Mouse (Mus musculus) liver, embryonic 11.5 days (tissue): ENCODE results near the gene Secisbp2l. TPM values are rescaled to one million over a fixed set of nuclear protein-coding genes. Genes with fewer than 3 reads are reported as not detected.

Experiments used
- ATAC-seq: fragments of 200-750 bp; cut with Nextera tagmentation; replicated peaks from 2 replicates; pipeline ENCODE4 v1.8.0; 2017; ENCODE audit warnings: moderate number of reproducible peaks, mild to moderate bottlenecking, moderate TSS enrichment, moderate library complexity; ENCODE audit not compliant: low FRiP score
- DNase-seq: peaks from one replicate; pipeline ENCODE4 v3.0.0-alpha.2; 2017; ENCODE audit warnings: low spot score
- H3K27ac ChIP-seq: fragments of 300-500 bp; sonication (generic); 2 replicates; pipeline ENCODE4 v1.5.1; 2014; ENCODE audit warnings: mild to moderate bottlenecking, low read depth, low read length, control low read depth
- H3K27me3 ChIP-seq: fragments of 300-500 bp; sonication (generic); replicated peaks from 2 replicates; pipeline ENCODE4 v1.6.1; 2014; ENCODE audit warnings: low read length, mixed read lengths; ENCODE audit not compliant: control insufficient read depth, insufficient read depth
- H3K36me3 ChIP-seq: fragments of 300-500 bp; sonication (generic); 2 replicates; pipeline ENCODE4 v1.6.1; 2014; ENCODE audit warnings: mild to moderate bottlenecking, low read length, moderate library complexity, mixed read lengths; ENCODE audit not compliant: control insufficient read depth, insufficient read depth
- H3K4me1 ChIP-seq: fragments of 300-500 bp; sonication (generic); replicated peaks from 2 replicates; pipeline ENCODE4 v1.6.1; 2014; ENCODE audit warnings: low read length, mixed read lengths; ENCODE audit not compliant: control insufficient read depth, insufficient read depth
- H3K4me2 ChIP-seq: fragments of 300-500 bp; sonication (generic); 2 replicates; pipeline ENCODE4 v1.6.1; 2014; ENCODE audit warnings: mild to moderate bottlenecking, control low read depth, moderate library complexity
- H3K4me3 ChIP-seq: fragments of 300-500 bp; sonication (generic); 2 replicates; pipeline ENCODE4 v1.5.1; 2014; ENCODE audit warnings: low read depth, low read length, control low read depth
- H3K9ac ChIP-seq: fragments of 300-500 bp; sonication (generic); 2 replicates; pipeline ENCODE4 v1.6.1; 2014; ENCODE audit warnings: low read depth, low read length, control low read depth
- H3K9me3 ChIP-seq: fragments of 300-500 bp; sonication (generic); 2 replicates; pipeline ENCODE4 v1.6.1; 2016; ENCODE audit warnings: low read length, inconsistent platforms, mixed read lengths; ENCODE audit not compliant: control insufficient read depth
- WGBS: fragments of 180-500 bp; shearing (Covaris S2); extraction: QIAGEN DNeasy Blood & Tissue Kit; methylation state at CpG from one replicate; pipeline ENCODE4 v1.1.7; 2014; 5-methylcytosine and 5-hydroxymethylcytosine counted together
- polyA plus RNA-seq: library from polyadenylated mRNA; unstranded; fragments of >200 nt; fragmentation: Nextera tagmentation; extraction: Ambion mirVana; gene quantifications from 2 replicates; pipeline ENCODE4 v1.2.1, GENCODE M21; 2014

The Secisbp2l gene
- 11.3 and 11.7 TPM in 2 replicates for polyA plus RNA-seq

DNA sequence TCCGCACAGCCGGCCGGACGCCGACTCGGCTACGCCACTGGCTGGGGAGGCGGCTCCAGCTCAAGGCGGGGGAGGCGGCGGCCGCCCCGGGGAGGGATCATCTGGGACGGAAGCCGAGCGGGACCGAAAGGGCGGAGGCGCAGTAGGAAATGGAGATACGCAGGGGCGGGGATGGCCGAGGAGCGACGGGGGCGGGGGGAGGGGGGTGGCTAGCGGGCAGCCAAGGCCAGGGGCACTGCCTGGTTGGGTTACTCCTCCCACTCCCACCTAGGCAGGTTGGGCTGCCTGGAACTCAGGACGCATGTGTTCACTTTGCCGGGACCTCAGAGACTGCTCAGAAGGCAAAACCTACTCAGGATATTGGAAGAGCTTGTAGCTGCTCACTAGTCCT is at the start of gene Secisbp2l:
Secisbp2l (minus strand) TSS at position 152 of the 391 bp plus-strand sequence.
- H3K9ac ChIP-seq = peak within 1 kb of the TSS; percentile 78
- H3K27ac ChIP-seq = peak within 1 kb of the TSS; percentile 54; the same call in 1 of the 2 replicates
- no peaks in the 10 kb centered on the region for H3K36me3 ChIP-seq
- 1% methylated on average over 20 of the region's 28 CpGs for WGBS
- H3K4me2 ChIP-seq = peak within 1 kb of the TSS; percentile 81
- H3K27me3 ChIP-seq = no peaks in the 10 kb centered on the region
- peak within 1 kb of the TSS; percentile 91 for H3K4me3 ChIP-seq
- peaks cover 4% of the 10 kb centered on the region for H3K4me1 ChIP-seq
- DNase-seq = peak; percentile 92
- no peaks in the 10 kb centered on the region for H3K9me3 ChIP-seq
- ATAC-seq = peak; percentile 93

GRCm38 (mm10) chr2:125829924-125830323 is 47.3 kb upstream of the Secisbp2l start:
- H3K36me3 ChIP-seq = peaks cover 10% of the 10 kb centered on the region; the same call in 1 of the 2 replicates
- DNase-seq = no peak
- 95% methylated on average over 2 of the region's 2 CpGs for WGBS

DNA sequence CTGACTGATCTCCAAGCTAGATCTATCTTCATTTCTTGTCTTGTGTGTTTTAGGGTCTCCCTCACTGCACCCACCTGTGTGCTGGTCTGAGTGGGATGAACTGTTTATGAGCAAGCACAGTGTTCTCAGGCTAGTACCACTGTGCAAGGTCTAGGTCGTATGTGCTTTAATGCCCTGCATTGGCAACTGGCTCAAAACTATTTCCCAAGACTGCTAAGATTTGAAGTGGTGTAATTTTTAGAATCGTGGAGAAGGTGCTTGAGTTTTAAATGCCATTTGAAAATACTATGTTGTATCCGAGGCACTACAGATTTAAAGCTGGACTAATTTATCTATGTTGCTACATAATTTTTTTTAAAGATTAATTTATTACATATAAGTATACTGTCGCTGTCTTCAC is 45.2 kb upstream of the Secisbp2l start:
- H3K36me3 ChIP-seq = peaks cover 8% of the 10 kb centered on the region; the same call in 1 of the 2 replicates
- ATAC-seq = no peak

More at GRCm38 (mm10) chr2:125829924-125830323, 47.3 kb upstream of the Secisbp2l start:
- Histone ChIP-seq H3K4me1 (no peaks in the 10 kb centered on the region), H3K4me3 (no peak overlapping the region), H3K4me2 (no peak overlapping the region), H3K9me3 (no peaks in the 10 kb centered on the region), H3K27me3 (no peaks in the 10 kb centered on the region), H3K27ac (no peak overlapping the region), H3K9ac (no peak overlapping the region)
- no peak for ATAC-seq

GRCm38 (mm10) chr2:125826201-125826600 is 43.5 kb upstream of the Secisbp2l start:
- Histone ChIP-seq H3K27ac (no peak overlapping the region), H3K4me2 (no peak overlapping the region), H3K36me3 (peaks cover 3% of the 10 kb centered on the region; the same call in 1 of the 2 replicates), H3K27me3 (no peaks in the 10 kb centered on the region), H3K4me3 (no peak overlapping the region), H3K9ac (no peak overlapping the region), H3K4me1 (no peaks in the 10 kb centered on the region), H3K9me3 (no peaks in the 10 kb centered on the region)
- WGBS = 75% methylated on average over 4 of the region's 4 CpGs
- DNase-seq (no peak), ATAC-seq (no peak)

More for the DNA sequence above, 45.2 kb upstream of the Secisbp2l start:
- no peak overlapping the region for H3K9ac ChIP-seq
- H3K27ac ChIP-seq = no peak overlapping the region
- no peak overlapping the region for H3K4me3 ChIP-seq
- H3K4me1 ChIP-seq = no peaks in the 10 kb centered on the region
- H3K4me2 ChIP-seq = no peak overlapping the region
- no peaks in the 10 kb centered on the region for H3K9me3 ChIP-seq
- DNase-seq = no peak
- no peaks in the 10 kb centered on the region for H3K27me3 ChIP-seq
- 88% methylated on average over 4 of the region's 4 CpGs for WGBS

DNA sequence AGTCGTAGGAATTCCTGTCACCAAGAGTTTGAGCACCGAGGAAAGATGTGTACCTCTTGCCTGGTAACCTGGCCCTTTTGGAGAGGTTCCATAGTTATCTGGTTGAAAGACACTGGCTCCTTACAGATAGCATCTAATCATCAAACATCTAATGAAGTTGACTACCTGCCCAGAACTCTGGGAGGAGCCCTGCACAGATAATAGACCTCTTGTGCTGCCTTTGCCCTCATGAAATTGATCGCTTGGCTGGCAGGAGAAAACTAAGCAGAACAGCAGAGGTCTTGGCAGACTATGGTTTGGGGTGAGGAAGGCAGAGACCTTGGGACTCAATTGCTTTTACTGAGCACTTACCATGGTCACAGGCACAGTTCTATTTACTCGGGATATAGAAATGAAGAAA is 37.7 kb upstream of the Secisbp2l start:
- H3K27me3 ChIP-seq = no peaks in the 10 kb centered on the region
- WGBS = 82% methylated on average over 4 of the region's 4 CpGs
- H3K4me3 ChIP-seq = no peak overlapping the region
- no peaks in the 10 kb centered on the region for H3K9me3 ChIP-seq
- no peak overlapping the region for H3K4me2 ChIP-seq
- no peak overlapping the region for H3K27ac ChIP-seq
- no peaks in the 10 kb centered on the region for H3K4me1 ChIP-seq
- ATAC-seq (no peak), DNase-seq (no peak)
- H3K36me3 ChIP-seq = no peaks in the 10 kb centered on the region
- no peak overlapping the region for H3K9ac ChIP-seq

- 78% methylated on average over 9 of the region's 9 CpGs for WGBS
- DNase-seq = no peak
- Histone ChIP-seq H3K9ac (no peak overlapping the region), H3K4me1 (no peaks in the 10 kb centered on the region), H3K4me2 (no peak overlapping the region), H3K27me3 (no peaks in the 10 kb centered on the region), H3K36me3 (no peaks in the 10 kb centered on the region), H3K9me3 (no peaks in the 10 kb centered on the region), H3K4me3 (no peak overlapping the region), H3K27ac (no peak overlapping the region)
- no peak for ATAC-seq
Observed at GRCm38 (mm10) chr2:125813972-125814595, 31.4 kb upstream of the Secisbp2l start.

DNA sequence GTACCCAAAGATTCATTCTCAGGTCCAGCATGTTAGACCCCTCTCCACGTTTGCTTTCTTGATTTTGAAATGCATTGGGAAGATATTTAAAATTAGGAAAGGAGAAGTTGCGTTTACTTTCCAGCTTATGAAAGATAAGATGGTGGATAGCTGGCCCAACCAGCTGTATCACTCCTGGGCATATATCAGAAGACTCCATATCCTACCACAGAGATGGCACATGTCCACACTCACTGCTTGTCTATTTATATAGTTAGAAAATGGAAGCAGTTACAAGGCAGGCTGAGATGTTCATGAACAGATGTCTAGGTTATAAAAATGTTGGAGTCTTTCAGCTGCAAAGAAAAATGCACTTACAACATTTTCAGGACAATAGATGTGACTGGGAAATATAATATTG is 28.7 kb upstream of the Secisbp2l start:
- no peak overlapping the region for H3K4me3 ChIP-seq
- H3K36me3 ChIP-seq = no peaks in the 10 kb centered on the region
- no peak overlapping the region for H3K4me2 ChIP-seq
- no peaks in the 10 kb centered on the region for H3K27me3 ChIP-seq
- DNase-seq = no peak
- H3K27ac ChIP-seq = no peak overlapping the region
- no peak for ATAC-seq
- no peak overlapping the region for H3K9ac ChIP-seq
- WGBS = 53% methylated on average over 2 of the region's 2 CpGs
- no peaks in the 10 kb centered on the region for H3K9me3 ChIP-seq
- no peaks in the 10 kb centered on the region for H3K4me1 ChIP-seq

- WGBS = 79% methylated on average over 7 of the region's 7 CpGs
- Histone ChIP-seq H3K27me3 (no peaks in the 10 kb centered on the region), H3K9ac (no peak overlapping the region), H3K4me2 (no peak overlapping the region), H3K9me3 (no peaks in the 10 kb centered on the region), H3K36me3 (no peaks in the 10 kb centered on the region), H3K4me3 (no peak overlapping the region), H3K27ac (no peak overlapping the region), H3K4me1 (no peaks in the 10 kb centered on the region)
- DNase-seq = no peak
- ATAC-seq = no peak
Observed at GRCm38 (mm10) chr2:125809551-125809950, 26.9 kb upstream of the Secisbp2l start.

DNA sequence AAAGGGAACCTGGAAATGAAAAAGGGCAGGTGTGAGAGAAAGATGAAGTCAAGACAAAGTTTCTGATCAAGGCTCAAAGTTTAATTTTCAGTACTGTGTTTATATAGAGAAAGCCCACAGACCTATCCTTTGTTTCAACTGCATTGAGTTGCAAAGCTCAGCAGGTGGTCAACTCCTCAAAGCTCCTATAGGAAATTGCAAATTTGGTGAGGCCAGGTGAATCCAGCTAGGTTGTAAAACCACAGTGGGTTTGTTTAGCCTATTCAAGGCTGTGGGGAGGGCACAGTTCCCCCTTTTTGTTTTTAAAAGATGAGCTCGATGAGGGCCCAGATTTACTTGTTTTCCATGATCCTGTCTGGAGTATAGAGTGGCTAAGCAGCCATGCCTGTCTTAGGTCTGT is 23.2 kb upstream of the Secisbp2l start:
- no peak for ATAC-seq
- Histone ChIP-seq H3K36me3 (no peaks in the 10 kb centered on the region), H3K4me3 (no peak overlapping the region), H3K9me3 (no peaks in the 10 kb centered on the region), H3K4me1 (no peaks in the 10 kb centered on the region), H3K4me2 (no peak overlapping the region), H3K27me3 (no peaks in the 10 kb centered on the region), H3K27ac (no peak overlapping the region), H3K9ac (no peak overlapping the region)
- WGBS = 32% methylated on average over 1 of the region's 1 CpGs
- DNase-seq = no peak
